31 mouse cellular contexts compared by ENCODE assay signal in genomic region chr13:94820956-94821355, GRCm38 (mm10). TPM values are rescaled to one million over a fixed set of nuclear protein-coding genes. Genes with fewer than 3 reads are reported as not detected.
"Had no signal": no experiment of that assay in that cellular context is flagged by ENCODE, and none has a peak within 500 bp of the region (broad histone marks: within the 10 kb centered on the region; RNA-seq: fewer than 3 reads in every experiment).

No protein-coding gene starts in this region.

- H3K4me3 ChIP-seq: heart, adult 2 months; heart, embryonic 13.5 days; heart, embryonic 15.5 days; hindbrain, embryonic 13.5 days; hindbrain, embryonic 15.5 days; layer of hippocampus, adult 2 months; limb, embryonic 10.5 days; limb, embryonic 12.5 days; liver, embryonic 12.5 days had no signal

- H3K4me1 ChIP-seq: limb, embryonic 10.5 days; limb, embryonic 12.5 days had no signal

- H3K27me3 ChIP-seq: heart, embryonic 13.5 days; heart, embryonic 15.5 days; hindbrain, embryonic 13.5 days; hindbrain, embryonic 15.5 days; limb, embryonic 12.5 days; liver, embryonic 12.5 days had no signal

- DNase-seq: forebrain, postnatal 0 days; gastrocnemius, postnatal 14 days; gastrocnemius, postnatal 36 days; heart, adult 2 months; heart, postnatal 14 days; heart, postnatal 36 days; kidney, adult 18-20 months; kidney, postnatal 10 days; kidney, postnatal 4 days; layer of hippocampus, adult 9-11 months; layer of hippocampus, postnatal 36 days had no signal

- H3K4me2 ChIP-seq: heart, embryonic 11.5 days; heart, embryonic 13.5 days; heart, embryonic 15.5 days; hindbrain, embryonic 13.5 days; hindbrain, embryonic 15.5 days; limb, embryonic 12.5 days; liver, embryonic 12.5 days had no signal

- H3K27ac ChIP-seq: heart, adult 2 months; heart, embryonic 13.5 days; heart, embryonic 15.5 days; hindbrain, embryonic 13.5 days; hindbrain, embryonic 15.5 days; hindbrain, postnatal 0 days; layer of hippocampus, adult 2 months; limb, embryonic 10.5 days; limb, embryonic 12.5 days; liver, embryonic 12.5 days; liver, embryonic 14.5 days had no signal

- H3K36me3 ChIP-seq: hindbrain, embryonic 13.5 days; hindbrain, embryonic 15.5 days had no signal

- H3K9ac ChIP-seq: forebrain, postnatal 0 days; heart, embryonic 13.5 days; heart, embryonic 15.5 days; hindbrain, embryonic 13.5 days; hindbrain, embryonic 15.5 days; limb, embryonic 12.5 days; liver, embryonic 12.5 days; liver, embryonic 14.5 days had no signal

- H3K9me3 ChIP-seq: heart, embryonic 13.5 days; heart, embryonic 15.5 days; hindbrain, embryonic 13.5 days; hindbrain, embryonic 15.5 days; limb, embryonic 10.5 days; limb, embryonic 12.5 days; liver, embryonic 12.5 days had no signal

- ATAC-seq: forebrain, postnatal 0 days; hindbrain, postnatal 0 days; liver, embryonic 12.5 days had no signal

RNA-seq across cellular contexts. Expression of gene Otp, which starts 54.4 kb away (rescaled TPM):
- total RNA-seq: gastrocnemius, adult 18-20 months; gastrocnemius, adult 8-10 months; gastrocnemius, postnatal 14 days; gastrocnemius, postnatal 36 days; heart, adult 2 months; heart, postnatal 14 days; heart, postnatal 36 days; hematopoietic stem cell, adult 5-6 weeks; layer of hippocampus, adult 2 months; layer of hippocampus, postnatal 14 days had no signal
- polyA plus RNA-seq: gonadal fat pad, adult 2 months; heart, adult 2 months; heart, embryonic 11.5 days; heart, embryonic 13.5 days; heart, embryonic 15.5 days; heart, postnatal 0 days; intestine, embryonic 14.5 days; kidney, embryonic 14.5 days; kidney, embryonic 16.5 days; limb, embryonic 10.5 days; limb, embryonic 12.5 days; liver, embryonic 12.5 days; liver, embryonic 14.5 days had no signal
